Mouse (Mus musculus): ENCODE measurements around the gene Rdm1.
A peak's percentile ranks its signal among the peaks of the same experiment; 100 is the strongest.

The Rdm1 gene

GRCm38 (mm10) chr11:101657886-101658750 is 31.1 kb downstream of the Rdm1 start:
- DNase-seq (ENCODE audit: low spot score in 2 of 2) = peak; percentile 64 to 67

- no peak for DNase-seq (ENCODE audit: low spot score in 2 of 2)
Observed at GRCm38 (mm10) chr11:101658751-101659558, 32.0 kb downstream of the Rdm1 start.

GRCm38 (mm10) chr11:101661191-101661590 is 34.2 kb downstream of the Rdm1 start:
- DNase-seq (ENCODE audit: low spot score in 2 of 2) = no peak

- no peak for DNase-seq (ENCODE audit: low spot score in 2 of 2)
Observed at GRCm38 (mm10) chr11:101661786-101662185, 34.8 kb downstream of the Rdm1 start.

GRCm38 (mm10) chr11:101663229-101664027 is 36.4 kb downstream of the Rdm1 start:
- DNase-seq (ENCODE audit: low spot score in 2 of 2) = no peak

GRCm38 (mm10) chr11:101664825-101665635 is 38.0 kb downstream of the Rdm1 start, which contains the start of gene Arl4d:
Gene Arl4d (plus strand): TSS chr11:101665541.
- peak; percentile 93 for DNase-seq (ENCODE audit: low spot score in 2 of 2)

- DNase-seq (ENCODE audit: low spot score in 2 of 2) = peak in 1 of 2 experiments; percentile 62
Observed at GRCm38 (mm10) chr11:101665636-101665992, 38.6 kb downstream of the Rdm1 start.

GRCm38 (mm10) chr11:101666626-101667345 is 39.8 kb downstream of the Rdm1 start:
- no peak for DNase-seq (ENCODE audit: low spot score in 2 of 2)

- DNase-seq (ENCODE audit: low spot score in 2 of 2) = peak in 1 of 2 experiments; percentile 62
Observed at GRCm38 (mm10) chr11:101667871-101668532, 41.0 kb downstream of the Rdm1 start.

GRCm38 (mm10) chr11:101668546-101669261 is 41.7 kb downstream of the Rdm1 start:
- DNase-seq (ENCODE audit: low spot score in 2 of 2) = no peak

- no peak for DNase-seq (ENCODE audit: low spot score in 2 of 2)
Observed at GRCm38 (mm10) chr11:101670334-101670733, 43.3 kb downstream of the Rdm1 start.

GRCm38 (mm10) chr11:101671255-101671654 is 44.3 kb downstream of the Rdm1 start:
- DNase-seq (ENCODE audit: low spot score in 2 of 2) = no peak

- DNase-seq (ENCODE audit: low spot score in 2 of 2) = peak; percentile 81 to 89
Observed at GRCm38 (mm10) chr11:101673010-101673642, 46.1 kb downstream of the Rdm1 start.

- DNase-seq (ENCODE audit: low spot score in 2 of 2) = no peak
Observed at GRCm38 (mm10) chr11:101674106-101674505, 47.1 kb downstream of the Rdm1 start.

GRCm38 (mm10) chr11:101675349-101675748 is 48.4 kb downstream of the Rdm1 start:
- no peak for DNase-seq (ENCODE audit: low spot score in 2 of 2)

- DNase-seq (ENCODE audit: low spot score in 2 of 2) = no peak
Observed at GRCm38 (mm10) chr11:101677655-101678054, 50.7 kb downstream of the Rdm1 start.

GRCm38 (mm10) chr11:101678770-101679169 is 51.8 kb downstream of the Rdm1 start:
- DNase-seq (ENCODE audit: low spot score in 2 of 2) = no peak

GRCm38 (mm10) chr11:101679907-101680306 is 52.9 kb downstream of the Rdm1 start:
- DNase-seq (ENCODE audit: low spot score in 2 of 2) = no peak

Measured in right cerebral cortex, postnatal 36 days (tissue).